Mouse (Mus musculus) heart, postnatal 10 days (tissue): Measurements from ENCODE around the gene Sgsm3. TPM values are rescaled to one million over a fixed set of nuclear protein-coding genes. Genes with fewer than 3 reads are reported as not detected.

Source experiments
- DNase-seq, 2 experiments: peaks; one replicate each; pipeline ENCODE4 v3.0.0; 2021
- intact Hi-C: fragments of 180-260 bp; cut with DNase I; formaldehyde crosslinking; loops from one replicate; pipeline ENCODE4 v1.15.1; 2025
- microRNA-seq, 2 experiments: library from miRNA; unstranded; fragments of <30 nt; microRNA quantifications; one replicate each; pipeline ENCODE4 v1.2.0; 2022
- total RNA-seq, 2 experiments: library from RNA; stranded (reverse); gene quantifications; 2 replicates each; pipeline ENCODE4 v1.2.3; 2021

Sgsm3 gene
- total RNA-seq, 2 experiments from 2014 or later: 9.6 to 10.7 TPM

- intact Hi-C loops: no loop called here
- no peak for DNase-seq
Measured at GRCm38 (mm10) chr15:81055488-81055887, 77.9 kb downstream of the Sgsm3 start.

- intact Hi-C loops: no loop called here
- DNase-seq: no peak
Measured at GRCm38 (mm10) chr15:81057736-81058135, 80.2 kb downstream of the Sgsm3 start.

GRCm38 (mm10) chr15:81060975-81061374 lies 83.4 kb downstream of the Sgsm3 start:
- intact Hi-C loops: no loop called here
- DNase-seq: no peak

Small RNAs within 50 kb of the gene (microRNA-seq; reads per million reads assigned to microRNA genes)
- gene Mir5113: 28.2 to 34.4 reads per million in 2 experiments

Other genes with a start within 250 kb of the Sgsm3 start
- gene Adsl, start 29.3 kb upstream of the Sgsm3 start, total RNA-seq: 10 to 100 TPM; 81.1 to 86.2 TPM
- gene Mrtfa, start 213.0 kb downstream of the Sgsm3 start, total RNA-seq: 10 to 100 TPM; 16.1 to 17.2 TPM